Mouse (Mus musculus): Measurements from ENCODE around the gene Emc9.

DNA sequence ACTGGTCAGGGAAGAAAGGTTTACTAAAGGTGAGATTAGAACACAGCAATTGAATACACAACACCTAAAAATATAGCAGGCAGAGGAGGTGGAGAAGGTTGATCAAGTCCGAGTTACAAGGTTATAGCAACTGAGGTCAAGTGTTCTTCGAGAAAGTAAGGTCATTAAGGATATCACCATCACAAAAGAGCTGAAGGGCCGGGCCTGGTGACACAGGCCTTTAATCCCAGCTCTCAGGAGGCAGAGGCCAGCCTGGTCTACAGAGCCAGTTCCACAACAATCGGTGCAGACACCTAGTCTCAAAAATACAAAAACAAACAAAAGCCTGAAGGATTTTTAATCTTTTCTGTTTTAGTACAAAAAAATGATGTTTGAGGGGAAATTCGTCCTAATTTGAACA is 33.8 kb downstream of the Emc9 start:
- TF ChIP-seq POLR2A (IDR thresholded peaks at IDR 0.05; ENCODE audit: low read depth, low read length) (no peak), CTCF (IDR thresholded peaks at IDR 0.05; ENCODE audit: extremely low read depth, insufficient read length, insufficient replicate concordance, low read depth, low read length) (no peak)
